ENCODE assay signal across 20 mouse cellular contexts in the genomic region with DNA sequence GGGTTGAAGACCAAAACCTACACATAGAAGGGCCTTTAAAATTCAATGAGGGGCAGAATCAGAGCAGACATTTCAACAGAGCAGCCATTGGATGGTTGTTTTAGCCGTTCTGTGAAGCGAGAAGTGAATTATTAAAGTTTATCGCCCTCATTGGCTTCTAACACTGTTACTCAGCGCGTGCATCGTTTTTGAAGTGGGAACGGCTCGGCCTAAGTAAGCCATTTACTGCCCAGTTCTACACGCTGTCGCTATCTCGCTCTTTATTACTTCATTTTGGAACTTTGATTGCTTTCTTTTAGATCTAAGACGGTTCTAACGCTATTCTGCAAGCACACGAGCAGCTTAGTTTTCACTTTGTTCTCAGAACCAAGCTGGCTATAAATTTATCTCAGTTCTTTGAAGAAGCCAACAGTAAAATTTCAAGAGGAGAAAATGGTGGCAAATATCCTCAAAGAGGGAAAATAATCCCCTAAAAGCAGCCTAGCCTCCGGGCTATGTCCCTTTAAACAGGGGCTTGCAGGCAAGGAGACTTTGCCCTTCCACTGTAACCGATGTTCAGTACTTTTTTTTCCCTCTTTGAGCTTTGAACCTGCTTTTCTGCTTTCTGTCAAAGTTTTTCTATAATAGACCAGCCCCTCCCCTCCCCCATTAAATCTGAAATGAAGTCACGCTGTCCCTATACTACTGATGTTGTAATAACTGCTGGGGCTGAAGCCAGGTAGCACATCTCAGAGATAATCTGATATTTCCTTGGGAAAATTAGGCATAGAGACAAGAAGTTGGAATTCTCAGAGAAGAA.
DNase-seq lines count a peak whose midpoint lies in the region; ATAC-seq and TF ChIP-seq lines count a peak whose summit lies in the region.
"Had no signal": no experiment of that assay in that cellular context is flagged by ENCODE, and none has a peak within 500 bp of the region (broad histone marks: within the 10 kb centered on the region; RNA-seq: fewer than 3 reads in every experiment).

No protein-coding gene starts in this region.

- H3K4me1 ChIP-seq in kidney, embryonic 16.5 days (ENCODE audit: insufficient read depth, low read length), result peaks cover 43% of the 10 kb centered on the region
- H3K4me1 ChIP-seq in kidney, embryonic 15.5 days, result peaks cover 38% of the 10 kb centered on the region
- H3K4me1 ChIP-seq in cortical plate, adult 2 months (ENCODE audit: control insufficient read depth, insufficient read depth, low read length), result peaks cover 11% of the 10 kb centered on the region
- peaks cover 42% of the 10 kb centered on the region for H3K4me1 ChIP-seq in embryonic facial prominence, embryonic 14.5 days (ENCODE audit: control insufficient read depth, insufficient read depth, low read length)
- H3K4me1 ChIP-seq in limb, embryonic 12.5 days (replicated peaks), result peaks cover 88% of the 10 kb centered on the region
- H3K4me1 ChIP-seq in thymus, adult 2 months (replicated peaks; ENCODE audit: control insufficient read depth, insufficient read depth, low read length), result no peaks in the 10 kb centered on the region
- no peaks in the 10 kb centered on the region for H3K4me1 ChIP-seq in stomach, postnatal 0 days (replicated peaks; ENCODE audit: control insufficient read depth, insufficient read depth)

- no peak overlapping the region for H3K4me3 ChIP-seq in kidney, embryonic 16.5 days (ENCODE audit: low read length)
- H3K4me3 ChIP-seq in kidney, embryonic 15.5 days (replicated peaks), result no peak overlapping the region
- no peak overlapping the region for H3K4me3 ChIP-seq in cortical plate, adult 2 months (ENCODE audit: insufficient read depth, low read length)
- H3K4me3 ChIP-seq in embryonic facial prominence, embryonic 14.5 days (ENCODE audit: low read depth, low read length), result no peak overlapping the region
- H3K4me3 ChIP-seq in limb, embryonic 12.5 days (replicated peaks), result no peak overlapping the region
- no peak overlapping the region for H3K4me3 ChIP-seq in thymus, adult 2 months (ENCODE audit: control insufficient read depth, insufficient read depth, low read length)
- H3K4me3 ChIP-seq in stomach, postnatal 0 days (ENCODE audit: low read depth, low read length), result no peak overlapping the region
- H3K4me3 ChIP-seq: forebrain, embryonic 12.5 days; neural tube, embryonic 12.5 days had no signal

- H3K9ac ChIP-seq in kidney, embryonic 16.5 days (replicated peaks; ENCODE audit: low read length), result no peak overlapping the region
- H3K9ac ChIP-seq in kidney, embryonic 15.5 days, result no peak overlapping the region
- H3K9ac ChIP-seq in embryonic facial prominence, embryonic 14.5 days (ENCODE audit: low read depth, low read length), result no peak overlapping the region
- no peak overlapping the region for H3K9ac ChIP-seq in limb, embryonic 12.5 days (replicated peaks)
- H3K9ac ChIP-seq in stomach, postnatal 0 days (ENCODE audit: low read length), result no peak overlapping the region
- H3K9ac ChIP-seq: forebrain, embryonic 12.5 days; liver, postnatal 0 days; neural tube, embryonic 12.5 days had no signal

- no peak overlapping the region for H3K27ac ChIP-seq in kidney, embryonic 16.5 days (ENCODE audit: low read length)
- H3K27ac ChIP-seq in kidney, embryonic 15.5 days, result no peak overlapping the region
- H3K27ac ChIP-seq in cortical plate, adult 2 months (ENCODE audit: insufficient read depth, low read length), result 0 out of 2 replicates have a peak overlapping the region, but pooled peaks have one; percentile 15
- peak overlapping the region; percentile 58 for H3K27ac ChIP-seq in embryonic facial prominence, embryonic 14.5 days (replicated peaks; ENCODE audit: low read depth, low read length)
- H3K27ac ChIP-seq in limb, embryonic 12.5 days, result peak overlapping the region; percentile 84
- no peak overlapping the region for H3K27ac ChIP-seq in thymus, adult 2 months (ENCODE audit: control insufficient read depth, insufficient read depth, low read length)
- no peak overlapping the region for H3K27ac ChIP-seq in stomach, postnatal 0 days (replicated peaks)
- H3K27ac ChIP-seq: forebrain, embryonic 12.5 days; neural tube, embryonic 12.5 days had no signal

- H3K36me3 ChIP-seq in kidney, embryonic 16.5 days (ENCODE audit: insufficient read depth, low read length), result no peaks in the 10 kb centered on the region
- H3K36me3 ChIP-seq in kidney, embryonic 15.5 days, result no peaks in the 10 kb centered on the region
- H3K36me3 ChIP-seq in embryonic facial prominence, embryonic 14.5 days (ENCODE audit: control insufficient read depth, insufficient read depth, low read length), result no peaks in the 10 kb centered on the region
- H3K36me3 ChIP-seq in limb, embryonic 12.5 days, result no peaks in the 10 kb centered on the region
- no peaks in the 10 kb centered on the region for H3K36me3 ChIP-seq in thymus, adult 2 months (ENCODE audit: control insufficient read depth, insufficient read depth, low read length)
- H3K36me3 ChIP-seq in stomach, postnatal 0 days (ENCODE audit: control insufficient read depth, insufficient read depth, low read length), result no peaks in the 10 kb centered on the region
- H3K36me3 ChIP-seq: forebrain, embryonic 12.5 days; G1E; neural tube, embryonic 12.5 days had no signal

- no peak for TF ChIP-seq CTCF in cortical plate, adult 2 months (IDR thresholded peaks at IDR 0.05; ENCODE audit: extremely low read depth, insufficient read depth, low read length)
- no peak for TF ChIP-seq CTCF in thymus, adult 2 months (IDR thresholded peaks at IDR 0.05; ENCODE audit: borderline replicate concordance, control insufficient read depth, extremely low read depth, insufficient read depth, low read length, poor library complexity)
- no peak for TF ChIP-seq CTCF in stomach, postnatal 0 days (IDR thresholded peaks at IDR 0.05; ENCODE audit: low read depth)

- no peaks in the 10 kb centered on the region for H3K9me3 ChIP-seq in kidney, embryonic 16.5 days (ENCODE audit: low read length)
- no peaks in the 10 kb centered on the region for H3K9me3 ChIP-seq in kidney, embryonic 15.5 days (replicated peaks)
- no peaks in the 10 kb centered on the region for H3K9me3 ChIP-seq in embryonic facial prominence, embryonic 14.5 days (ENCODE audit: control insufficient read depth, low read length)
- H3K9me3 ChIP-seq in limb, embryonic 12.5 days, result no peaks in the 10 kb centered on the region
- no peaks in the 10 kb centered on the region for H3K9me3 ChIP-seq in stomach, postnatal 0 days (ENCODE audit: control insufficient read depth, low read length)
- H3K9me3 ChIP-seq: forebrain, embryonic 12.5 days; neural tube, embryonic 12.5 days had no signal

- 31% methylated on average over 17 of the region's 17 CpGs for WGBS in kidney, embryonic 16.5 days
- WGBS in kidney, embryonic 15.5 days, result 28% methylated on average over 17 of the region's 17 CpGs
- WGBS in embryonic facial prominence, embryonic 14.5 days, result 76% methylated on average over 17 of the region's 17 CpGs
- WGBS in limb, embryonic 12.5 days, result 20% methylated on average over 17 of the region's 17 CpGs
- WGBS in thymus, adult 2 months, result 96% methylated on average over 17 of the region's 17 CpGs
- 84% methylated on average over 17 of the region's 17 CpGs for WGBS in stomach, postnatal 0 days

- ATAC-seq in kidney, embryonic 16.5 days (ENCODE audit: low FRiP score, low TSS enrichment), result no peak
- no peak for ATAC-seq in kidney, embryonic 15.5 days (replicated peaks; ENCODE audit: low FRiP score)
- no peak for ATAC-seq in embryonic facial prominence, embryonic 14.5 days (ENCODE audit: low read depth)
- no peak for ATAC-seq in limb, embryonic 12.5 days (ENCODE audit: insufficient number of reproducible peaks, insufficient read depth, low FRiP score, low TSS enrichment, low read depth)
- ATAC-seq in stomach, postnatal 0 days (ENCODE audit: low FRiP score, low TSS enrichment), result no peak
- ATAC-seq: hindbrain, embryonic 16.5 days; liver, postnatal 0 days had no signal

- TF ChIP-seq POLR2A in cortical plate, adult 2 months (IDR thresholded peaks at IDR 0.05; ENCODE audit: extremely low read depth, insufficient read depth, low read length), result no peak
- TF ChIP-seq POLR2A in thymus, adult 2 months (IDR thresholded peaks at IDR 0.05; ENCODE audit: control insufficient read depth, extremely low read depth, insufficient read depth, low read length, poor library complexity), result no peak

- DNase-seq in embryonic facial prominence, embryonic 14.5 days (ENCODE audit: low spot score), result no peak
- DNase-seq in thymus, adult 2 months, result no peak
- DNase-seq in stomach, postnatal 0 days (ENCODE audit: low spot score), result no peak
- DNase-seq: cerebellum, adult 18-20 months; gastrocnemius, postnatal 25 days; heart, postnatal 14 days; liver; liver, postnatal 0 days; lung, postnatal 14 days; right cerebral cortex, postnatal 14 days; thymus, postnatal 25 days had no signal

- no peaks in the 10 kb centered on the region for H3K27me3 ChIP-seq in kidney, embryonic 16.5 days (ENCODE audit: insufficient read depth, low read length)
- H3K27me3 ChIP-seq in kidney, embryonic 15.5 days, result no peaks in the 10 kb centered on the region
- no peaks in the 10 kb centered on the region for H3K27me3 ChIP-seq in embryonic facial prominence, embryonic 14.5 days (replicated peaks; ENCODE audit: control insufficient read depth, insufficient read depth, low read length)
- no peaks in the 10 kb centered on the region for H3K27me3 ChIP-seq in limb, embryonic 12.5 days
- no peaks in the 10 kb centered on the region for H3K27me3 ChIP-seq in thymus, adult 2 months (ENCODE audit: control insufficient read depth, insufficient read depth, low read length)
- no peaks in the 10 kb centered on the region for H3K27me3 ChIP-seq in stomach, postnatal 0 days (ENCODE audit: control insufficient read depth, insufficient read depth, low read length)
- H3K27me3 ChIP-seq: forebrain, embryonic 12.5 days; neural tube, embryonic 12.5 days had no signal

- H3K4me2 ChIP-seq in kidney, embryonic 16.5 days (replicated peaks; ENCODE audit: low read depth, low read length), result peak overlapping the region; percentile 24; the same call in 1 of the 2 replicates
- H3K4me2 ChIP-seq in kidney, embryonic 15.5 days, result no peak overlapping the region
- no peak overlapping the region for H3K4me2 ChIP-seq in embryonic facial prominence, embryonic 14.5 days (ENCODE audit: low read depth, low read length)
- H3K4me2 ChIP-seq in limb, embryonic 12.5 days, result peak overlapping the region; percentile 26
- no peak overlapping the region for H3K4me2 ChIP-seq in stomach, postnatal 0 days (replicated peaks; ENCODE audit: low read depth)
- H3K4me2 ChIP-seq: forebrain, embryonic 12.5 days; heart, embryonic 11.5 days; neural tube, embryonic 12.5 days had no signal

- TF ChIP-seq EP300 in stomach, postnatal 0 days (optimal IDR thresholded peaks at IDR 0.05), result no peak

Comparison
In these comparisons a context has a peak if more than half of its experiments do, and no peak if none do; other contexts are left out.
1. H3K4me2 ChIP-seq: peak in kidney, embryonic 16.5 days (single experiment) and limb, embryonic 12.5 days (single experiment); none in kidney, embryonic 15.5 days (single experiment), embryonic facial prominence, embryonic 14.5 days (single experiment) and stomach, postnatal 0 days (single experiment).
2. H3K27ac ChIP-seq: peak in cortical plate, adult 2 months (single experiment), embryonic facial prominence, embryonic 14.5 days (single experiment) and limb, embryonic 12.5 days (single experiment); none in kidney, embryonic 16.5 days (single experiment), kidney, embryonic 15.5 days (single experiment), thymus, adult 2 months (single experiment) and stomach, postnatal 0 days (single experiment).